Mouse (Mus musculus) G1E (cell line): ENCODE measurements around the gene Ppara. TPM values are rescaled to one million over a fixed set of nuclear protein-coding genes. Genes with fewer than 3 reads are reported as not detected.

Source experiments
- ATAC-seq: 2 replicates; pipeline ENCODE4 v1.8.0; 2016; ENCODE audit warnings: mild to moderate bottlenecking; ENCODE audit not compliant: insufficient number of reproducible peaks, poor library complexity, low FRiP score, severe bottlenecking; ENCODE audit errors: extremely low read depth
- DNase-seq: peaks from one replicate; pipeline ENCODE4 v3.0.0; 2012; ENCODE audit warnings: low spot score
- H3K27me3 ChIP-seq: 2 replicates; pipeline ENCODE4 v1.6.1; 2012; ENCODE audit warnings: mild to moderate bottlenecking, low read length, inconsistent platforms; ENCODE audit not compliant: insufficient read depth
- H3K36me3 ChIP-seq: replicated peaks from 2 replicates; pipeline ENCODE3; 2012; ENCODE audit warnings: mild to moderate bottlenecking, inconsistent platforms
- H3K4me1 ChIP-seq: 2 replicates; pipeline ENCODE4 v1.6.1; 2012; ENCODE audit warnings: low read depth, low read length, inconsistent platforms, mixed read lengths; ENCODE audit not compliant: insufficient read depth
- H3K4me3 ChIP-seq: 2 replicates; pipeline ENCODE4 v1.5.1; 2012; ENCODE audit warnings: low read depth, mild to moderate bottlenecking, inconsistent platforms, low read length, moderate library complexity, mixed read lengths
- H3K9me3 ChIP-seq: replicated peaks from 2 replicates; pipeline ENCODE4 v1.6.1; 2012; ENCODE audit warnings: inconsistent platforms
- CTCF ChIP-seq: IDR thresholded peaks from 2 replicates; pipeline ENCODE4 v1.5.1; 2012; ENCODE audit warnings: low read depth, low read length, inconsistent platforms, mixed read lengths
- GATA1 ChIP-seq: IDR thresholded peaks from 2 replicates; pipeline ENCODE4 v1.6.1; 2012; ENCODE audit warnings: borderline replicate concordance, low read length, inconsistent platforms, mixed read lengths
- GATA2 ChIP-seq: IDR thresholded peaks from 2 replicates; pipeline ENCODE4 v1.6.1; 2012; ENCODE audit warnings: low read depth, low read length, inconsistent platforms, borderline replicate concordance
- POLR2AphosphoS5 ChIP-seq: IDR thresholded peaks from 2 replicates; pipeline ENCODE4 v1.6.1; 2012; ENCODE audit warnings: low read depth, low read length, inconsistent platforms; ENCODE audit not compliant: insufficient replicate concordance
- TAL1 ChIP-seq: conservative IDR thresholded peaks from 2 replicates; pipeline ENCODE4 v1.6.1; 2012; ENCODE audit warnings: low read depth, low read length, inconsistent platforms, mixed read lengths
- polyA plus RNA-seq: library from polyadenylated mRNA; stranded (reverse); fragments of >175 nt; gene quantifications from 2 replicates; pipeline ENCODE4 v1.2.3, GENCODE M21; 2012
- total RNA-seq, 2 experiments: library from RNA; stranded (forward) in 1 of 2; stranded (reverse) in 1 of 2; fragments of 200-1000 nt in 1 of 2; fragments of >200 nt in 1 of 2; fragmentation: Nextera tagmentation in 1 of 2; gene quantifications; 2 replicates each; pipeline ENCODE4 v1.2.3; 2014 to 2017

The Ppara gene
- total and polyA plus RNA-seq, 3 experiments, result 0.11 TPM; not detected in 2

DNA sequence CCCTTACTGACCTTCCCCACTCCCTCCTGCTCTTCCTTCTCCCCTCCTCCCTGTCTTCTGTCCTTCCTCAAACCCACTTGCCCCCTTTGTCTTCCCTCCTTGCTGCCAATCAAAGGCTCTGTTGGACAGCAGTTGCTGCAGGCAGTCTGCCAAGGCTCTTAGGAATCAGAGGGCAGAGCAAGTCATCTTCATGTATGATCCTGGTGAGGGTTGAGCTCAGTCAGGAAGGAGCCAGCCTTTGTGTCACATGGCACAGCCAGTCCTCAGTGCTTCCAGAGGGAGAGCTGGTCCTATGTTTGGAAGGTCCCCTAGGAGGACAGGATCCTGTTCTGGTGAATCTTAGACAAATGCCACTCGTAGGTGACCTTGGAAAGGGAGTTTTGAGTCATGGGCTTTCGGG, 68.1 kb downstream of the Ppara start:
- peaks cover 2% of the 10 kb centered on the region; the same call in 1 of the 2 replicates for H3K4me1 ChIP-seq
- no peak for TF ChIP-seq POLR2AphosphoS5
- no peak for TF ChIP-seq TAL1
- no peak for TF ChIP-seq GATA1
- no peak for TF ChIP-seq CTCF
- TF ChIP-seq GATA2, result no peak
- DNase-seq, result no peak
- H3K9me3 ChIP-seq, result no peaks in the 10 kb centered on the region
- no peak for ATAC-seq
- H3K36me3 ChIP-seq, result peaks cover 12% of the 10 kb centered on the region
- H3K27me3 ChIP-seq, result peaks cover 21% of the 10 kb centered on the region
- no peak overlapping the region for H3K4me3 ChIP-seq

DNA sequence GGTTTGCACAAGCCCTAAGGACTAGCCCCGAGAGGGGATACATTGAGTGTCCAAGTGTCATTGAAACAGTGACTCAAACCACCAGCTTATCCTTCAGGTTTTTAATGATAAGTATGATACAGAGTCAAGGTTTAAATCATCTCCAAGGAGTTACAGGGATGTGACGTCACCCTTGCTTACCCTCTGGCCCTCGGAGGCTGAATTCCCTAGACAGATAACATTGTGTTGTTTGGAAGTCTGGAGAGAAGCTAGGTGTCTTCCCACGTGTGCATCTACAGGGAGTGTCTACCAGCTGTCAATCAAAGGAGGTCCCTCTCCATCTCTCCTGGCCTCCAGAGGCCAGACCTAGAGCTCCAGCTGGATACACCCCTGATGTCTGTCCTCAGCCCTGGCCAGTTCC, 72.1 kb downstream of the Ppara start:
- no peak overlapping the region for H3K4me3 ChIP-seq
- H3K27me3 ChIP-seq, result peaks cover 13% of the 10 kb centered on the region
- peaks cover 30% of the 10 kb centered on the region for H3K4me1 ChIP-seq
- ATAC-seq (no peak), DNase-seq (no peak)
- no peaks in the 10 kb centered on the region for H3K9me3 ChIP-seq
- peaks cover 26% of the 10 kb centered on the region for H3K36me3 ChIP-seq
- no peak for TF ChIP-seq CTCF

DNA sequence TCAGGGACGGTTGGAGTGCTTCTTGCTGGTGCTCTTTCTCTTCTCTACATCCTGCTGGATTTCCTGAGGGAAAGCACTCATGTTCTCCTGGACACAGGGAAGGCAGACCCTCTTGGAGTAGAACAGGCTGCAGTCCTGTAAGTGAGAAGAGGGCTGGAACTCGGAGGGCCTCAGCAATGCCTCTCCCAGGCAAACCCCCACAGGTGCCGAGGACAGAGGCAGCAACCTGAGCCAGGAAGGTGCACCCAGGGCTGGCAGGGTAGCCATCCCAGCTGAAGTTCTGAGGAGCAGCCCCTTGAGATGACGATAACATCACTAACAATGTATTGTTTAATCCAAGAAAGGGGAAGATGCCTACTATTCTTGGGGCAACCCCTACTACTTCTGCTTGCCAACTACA, 72.6 kb downstream of the Ppara start:
- ATAC-seq, result no peak
- H3K4me1 ChIP-seq, result peaks cover 36% of the 10 kb centered on the region
- H3K9me3 ChIP-seq, result no peaks in the 10 kb centered on the region
- H3K27me3 ChIP-seq, result peaks cover 13% of the 10 kb centered on the region
- no peak for DNase-seq
- H3K4me3 ChIP-seq, result no peak overlapping the region
- H3K36me3 ChIP-seq, result peaks cover 26% of the 10 kb centered on the region
- TF ChIP-seq CTCF, result no peak
- TF ChIP-seq GATA1, result no peak
- TF ChIP-seq TAL1, result no peak
- no peak for TF ChIP-seq GATA2
- TF ChIP-seq POLR2AphosphoS5, result no peak

DNA sequence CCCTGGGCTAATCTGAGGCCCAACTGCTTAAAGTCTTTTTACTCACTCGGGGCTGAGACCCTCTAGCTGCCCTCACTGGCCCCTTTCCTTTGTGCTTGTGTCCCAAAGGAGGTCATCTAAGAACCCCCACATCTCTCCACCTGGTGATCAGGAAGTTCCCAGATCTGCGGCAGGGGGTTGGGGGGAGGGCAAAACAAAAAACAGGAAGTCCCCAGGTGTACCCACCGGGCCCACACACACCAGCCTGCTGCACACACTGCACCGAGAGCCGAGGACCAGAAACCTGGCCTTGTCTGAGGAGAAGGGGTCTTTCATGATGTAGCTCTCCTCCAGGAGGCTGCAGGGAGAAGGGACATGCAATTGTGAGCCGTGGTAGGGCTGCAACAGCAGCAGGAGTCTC, 73.2 kb downstream of the Ppara start:
- Histone ChIP-seq H3K36me3 (peaks cover 26% of the 10 kb centered on the region), H3K27me3 (peaks cover 7% of the 10 kb centered on the region), H3K4me1 (peaks cover 39% of the 10 kb centered on the region), H3K9me3 (no peaks in the 10 kb centered on the region), H3K4me3 (no peak overlapping the region)
- ATAC-seq (no peak), DNase-seq (no peak)
- TF ChIP-seq CTCF (no peak), GATA2 (no peak), TAL1 (no peak), POLR2AphosphoS5 (no peak)

DNA sequence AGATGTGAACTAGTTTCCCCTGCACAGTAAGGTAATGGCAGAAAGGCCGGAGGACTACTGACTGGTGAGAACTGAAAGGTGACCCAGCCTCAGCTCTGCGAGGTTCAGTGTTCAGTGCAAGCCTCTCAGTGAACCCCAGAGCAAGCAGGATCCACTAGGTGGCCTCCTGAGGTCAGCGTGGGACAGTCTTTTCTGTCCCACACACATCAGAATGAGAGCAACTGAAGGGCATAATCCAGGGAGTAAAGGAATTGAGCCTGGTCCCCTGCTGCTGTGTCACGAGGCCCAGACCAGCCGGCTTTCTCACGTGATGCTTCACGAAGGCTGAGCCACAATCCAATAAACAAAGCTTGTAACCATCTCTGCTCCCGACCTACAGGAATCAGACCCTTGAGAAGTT, 73.7 kb downstream of the Ppara start:
- Histone ChIP-seq H3K27me3 (peaks cover 3% of the 10 kb centered on the region), H3K4me1 (peaks cover 43% of the 10 kb centered on the region), H3K4me3 (no peak overlapping the region), H3K36me3 (peaks cover 26% of the 10 kb centered on the region), H3K9me3 (no peaks in the 10 kb centered on the region)
- TF ChIP-seq TAL1, result no peak
- TF ChIP-seq POLR2AphosphoS5, result no peak
- DNase-seq, result no peak
- ATAC-seq, result no peak

DNA sequence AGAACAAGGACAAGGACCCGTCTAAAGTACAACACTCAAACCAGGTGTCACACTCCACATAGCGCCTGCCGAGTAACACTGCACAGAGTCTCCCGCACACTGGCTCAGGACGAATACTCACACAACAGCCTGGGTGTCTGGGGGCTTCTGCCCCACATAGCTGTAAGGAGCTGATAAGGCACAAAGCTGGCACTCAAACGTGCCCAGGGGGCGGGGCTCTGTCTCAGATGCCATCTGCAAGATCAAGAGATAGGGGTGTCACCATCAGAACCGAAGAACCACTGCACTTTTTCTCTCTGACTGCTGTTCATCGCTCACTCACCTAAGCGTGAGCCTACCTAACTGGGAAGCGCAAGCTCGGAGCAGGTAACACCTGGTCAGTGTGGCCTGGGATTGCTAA, 74.3 kb downstream of the Ppara start:
- no peaks in the 10 kb centered on the region for H3K27me3 ChIP-seq
- peaks cover 49% of the 10 kb centered on the region for H3K4me1 ChIP-seq
- no peak overlapping the region for H3K4me3 ChIP-seq
- no peak for TF ChIP-seq TAL1
- TF ChIP-seq GATA2, result no peak
- TF ChIP-seq GATA1, result no peak
- TF ChIP-seq POLR2AphosphoS5, result no peak
- no peak for TF ChIP-seq CTCF
- H3K9me3 ChIP-seq, result no peaks in the 10 kb centered on the region
- DNase-seq, result no peak
- ATAC-seq, result no peak
- peaks cover 26% of the 10 kb centered on the region for H3K36me3 ChIP-seq

DNA sequence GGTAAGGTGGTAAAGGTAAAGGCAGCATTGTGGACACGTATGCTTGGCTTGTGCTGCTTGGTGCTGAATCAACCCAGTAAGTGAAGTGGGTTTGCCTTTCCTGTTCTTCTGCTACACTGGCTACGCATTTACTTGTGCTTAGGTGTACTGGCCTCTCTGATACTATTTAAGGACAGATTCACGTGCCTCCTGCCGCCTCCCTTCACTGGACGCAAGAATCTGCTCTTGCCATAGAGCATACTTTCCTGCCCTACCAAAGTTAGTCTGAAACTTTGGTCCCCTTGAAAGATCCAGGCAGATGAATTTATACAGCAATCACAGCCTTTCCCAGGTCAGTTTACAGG, 75.7 kb downstream of the Ppara start:
- peaks cover 26% of the 10 kb centered on the region for H3K36me3 ChIP-seq

More for the DNA sequence above, 75.7 kb downstream of the Ppara start:
- Histone ChIP-seq H3K4me3 (peak overlapping the region; percentile 86; the same call in 1 of the 2 replicates), H3K27me3 (peaks cover 5% of the 10 kb centered on the region; the same call in 1 of the 2 replicates), H3K4me1 (peaks cover 49% of the 10 kb centered on the region), H3K9me3 (no peaks in the 10 kb centered on the region)
- ATAC-seq (no peak), DNase-seq (no peak)
- TF ChIP-seq GATA2 (no peak), POLR2AphosphoS5 (no peak), TAL1 (no peak), GATA1 (no peak), CTCF (no peak)
